Mouse (Mus musculus): ENCODE measurements around the gene Uchl3. TPM values are rescaled to one million over a fixed set of nuclear protein-coding genes. Genes with fewer than 3 reads are reported as not detected.
A peak's percentile ranks its signal among the peaks of the same experiment; 100 is the strongest.

Gene Uchl3
- polyA plus RNA-seq (2012; rRNA removed), result 19.4 and 33.9 TPM in 2 replicates
- polyA plus RNA-seq (2014; fragmentation: Nextera tagmentation; extraction: Ambion mirVana), result 73.0 and 80.6 TPM in 2 replicates

DNA sequence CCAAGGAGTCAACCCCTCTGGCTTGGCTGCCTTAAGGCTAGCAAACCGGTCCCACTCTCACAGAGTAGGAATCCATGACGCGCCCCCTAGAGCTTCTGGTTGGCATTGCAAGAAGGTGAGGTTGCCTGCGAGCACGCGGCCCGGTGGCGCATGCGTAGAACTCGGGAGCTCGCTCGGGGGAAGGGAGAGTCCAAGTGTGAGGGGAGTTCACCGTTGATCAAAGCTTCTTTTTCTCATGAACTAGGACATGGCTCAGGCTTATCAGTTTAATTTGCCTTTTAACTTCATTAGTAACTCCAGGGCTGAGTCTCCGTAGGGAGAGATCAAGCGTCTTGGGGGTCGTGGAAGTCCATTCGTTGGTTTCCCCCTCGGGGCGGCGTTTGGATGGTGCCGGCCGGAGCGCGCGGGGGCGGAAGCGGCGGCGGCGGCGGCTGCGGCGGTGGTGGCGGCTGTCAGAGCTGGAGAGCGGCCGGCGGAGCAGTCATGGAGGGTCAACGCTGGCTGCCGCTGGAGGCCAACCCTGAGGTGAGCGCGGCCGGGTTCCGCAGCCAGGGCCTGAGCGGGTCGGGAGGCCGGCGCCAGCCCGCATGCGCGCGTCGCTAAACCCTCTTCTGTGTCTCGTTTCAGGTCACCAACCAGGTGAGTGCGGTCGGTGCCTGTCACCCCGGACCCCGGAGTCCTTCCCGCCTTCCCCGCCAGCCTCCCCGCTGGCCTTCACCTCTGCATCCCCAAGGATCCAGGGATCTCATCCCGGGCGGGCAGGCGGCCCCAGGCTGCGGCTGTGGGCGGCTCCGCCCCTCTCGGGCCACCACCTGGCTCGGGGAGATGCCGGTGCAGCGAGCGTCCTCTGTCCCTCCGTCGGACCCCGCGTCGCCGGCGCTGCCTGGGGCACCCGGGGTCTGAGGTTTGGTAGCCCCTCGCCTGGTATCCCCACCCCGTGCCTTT lies at the start of gene Uchl3:
Uchl3 (plus strand) TSS at position 387 of the 945 bp plus-strand sequence.
- WGBS (ENCODE audit: insufficient replicate concordance), result under 1% methylated on average over 74 of the region's 81 CpGs
- Histone ChIP-seq H3K9ac (replicated peaks) (peak within 1 kb of the TSS; percentile 82), H3K4me1 (replicated peaks; ENCODE audit: control insufficient read depth in 2 of 2, insufficient read depth in 2 of 2, low read length in 1 of 2) (peaks cover 5 to 6% of the 10 kb centered on the region in 2 experiments; a peak in 2 of 4 replicates), H3K4me3 (ENCODE audit: insufficient read depth in 1 of 2, low read depth in 2 of 2, low read length in 2 of 2) (peak within 1 kb of the TSS; percentile 82 to 90), H3K36me3 (replicated peaks; ENCODE audit: control insufficient read depth, insufficient read depth, low read depth) (no peaks in the 10 kb centered on the region), H3K9me3 (ENCODE audit: control insufficient read depth, low read length) (no peaks in the 10 kb centered on the region), H3K27ac (no peak within 1 kb of the TSS), H3K4me2 (ENCODE audit: low read depth) (peak within 1 kb of the TSS; percentile 91), H3K27me3 (ENCODE audit: control insufficient read depth, insufficient read depth, low read length) (no peaks in the 10 kb centered on the region; the same call in 1 of the 2 replicates)
- DNase-seq (ENCODE audit: low read depth in 3 of 3, low spot score in 3 of 3) (peak; percentile 82 to 87 (median 84)), ATAC-seq (ENCODE audit: insufficient read depth) (peak; percentile 92)
- peak; percentile 99 for TF ChIP-seq CTCF (IDR thresholded peaks at IDR 0.05; ENCODE audit: low read depth)
- TF ChIP-seq EP300 (IDR thresholded peaks at IDR 0.05; ENCODE audit: low read depth), result no peak

DNA sequence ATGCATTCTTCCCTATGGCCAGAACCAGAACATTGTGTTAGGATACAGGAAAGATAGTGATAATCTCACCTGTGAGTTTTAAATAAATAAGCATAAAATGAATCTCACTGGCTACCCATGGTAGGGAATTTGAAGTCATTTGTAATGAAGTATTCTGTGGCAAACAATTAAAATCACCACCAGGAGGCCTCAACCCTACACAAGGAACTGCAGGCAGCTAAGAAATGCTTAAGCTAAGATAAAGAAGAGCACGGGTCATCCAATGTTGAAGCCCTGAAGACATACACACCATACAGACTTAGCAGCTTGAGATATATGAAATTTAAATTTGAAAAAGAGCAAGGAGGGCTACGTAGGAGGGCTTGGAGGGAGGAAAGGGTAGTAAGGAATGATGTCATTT lies 47.9 kb upstream of the Uchl3 start:
- Histone ChIP-seq H3K4me3 (ENCODE audit: insufficient read depth in 1 of 2, low read depth in 2 of 2, low read length in 2 of 2) (no peak overlapping the region), H3K27ac (no peak overlapping the region), H3K9ac (replicated peaks) (no peak overlapping the region), H3K4me1 (replicated peaks; ENCODE audit: control insufficient read depth in 2 of 2, insufficient read depth in 2 of 2, low read length in 1 of 2) (no peaks in the 10 kb centered on the region), H3K27me3 (ENCODE audit: control insufficient read depth, insufficient read depth, low read length) (peaks cover 15% of the 10 kb centered on the region), H3K36me3 (replicated peaks; ENCODE audit: control insufficient read depth, insufficient read depth, low read depth) (no peaks in the 10 kb centered on the region), H3K4me2 (ENCODE audit: low read depth) (no peak overlapping the region), H3K9me3 (ENCODE audit: control insufficient read depth, low read length) (no peaks in the 10 kb centered on the region)
- TF ChIP-seq CTCF (IDR thresholded peaks at IDR 0.05; ENCODE audit: low read depth) (peak; percentile 13; the same call in 1 of the 2 replicates), EP300 (IDR thresholded peaks at IDR 0.05; ENCODE audit: low read depth) (no peak)
- ATAC-seq (ENCODE audit: insufficient read depth), result no peak
- 38% methylated on average over 2 of the region's 2 CpGs for WGBS (ENCODE audit: insufficient replicate concordance)
- no peak for DNase-seq (ENCODE audit: low read depth in 3 of 3, low spot score in 3 of 3)

DNA sequence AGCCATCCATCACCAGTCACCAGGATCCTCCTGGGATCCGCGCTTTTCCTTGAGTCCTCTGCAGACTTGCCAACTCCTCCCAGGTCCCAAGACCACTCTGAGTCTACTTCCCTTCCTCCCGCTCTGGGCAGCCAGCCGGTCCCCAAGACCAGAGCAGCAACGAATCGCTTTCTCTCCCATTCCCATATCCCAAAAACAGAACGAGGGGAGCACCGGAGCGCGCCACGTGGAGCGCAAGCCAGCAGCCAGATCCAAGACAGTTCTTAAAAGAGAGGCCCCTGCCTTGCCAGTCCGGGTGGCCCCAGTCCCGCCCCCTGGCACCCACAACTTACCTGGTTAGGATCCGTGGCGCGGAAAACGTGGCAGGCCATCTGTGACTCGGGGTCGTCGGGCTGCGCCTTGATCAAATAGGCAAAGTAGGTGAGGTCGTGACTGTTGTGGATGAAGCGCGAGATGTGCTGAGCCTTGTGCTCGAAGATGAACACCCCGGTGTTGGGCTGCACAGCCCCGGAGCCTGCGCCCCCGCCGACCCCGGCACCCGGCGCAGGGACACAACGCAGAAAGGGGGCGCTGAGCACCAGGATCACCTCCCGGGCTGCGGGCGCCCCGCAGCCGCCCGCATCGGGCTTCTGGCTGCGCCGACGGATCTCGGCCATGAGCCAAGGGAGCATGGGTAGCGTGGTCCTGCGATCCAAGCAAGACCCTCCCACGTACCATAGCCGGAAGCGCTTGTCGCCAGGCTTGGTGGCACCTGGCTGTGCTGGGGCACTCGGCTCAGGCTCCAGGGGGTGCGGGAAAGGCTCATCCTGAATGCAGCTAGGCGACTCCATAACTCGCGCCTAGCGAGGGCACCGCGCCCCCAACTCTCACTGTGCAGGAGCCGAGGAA lies 45.9 kb upstream of the Uchl3 start:
- Histone ChIP-seq H3K4me3 (ENCODE audit: insufficient read depth in 1 of 2, low read depth in 2 of 2, low read length in 2 of 2) (peak overlapping the region; percentile 53 to 55), H3K9me3 (ENCODE audit: control insufficient read depth, low read length) (no peaks in the 10 kb centered on the region), H3K9ac (replicated peaks) (no peak overlapping the region), H3K27ac (no peak overlapping the region), H3K36me3 (replicated peaks; ENCODE audit: control insufficient read depth, insufficient read depth, low read depth) (no peaks in the 10 kb centered on the region), H3K27me3 (ENCODE audit: control insufficient read depth, insufficient read depth, low read length) (peaks cover 15% of the 10 kb centered on the region), H3K4me1 (replicated peaks; ENCODE audit: control insufficient read depth in 2 of 2, insufficient read depth in 2 of 2, low read length in 1 of 2) (no peaks in the 10 kb centered on the region), H3K4me2 (ENCODE audit: low read depth) (peak overlapping the region; percentile 67)
- under 1% methylated on average over 62 of the region's 62 CpGs for WGBS (ENCODE audit: insufficient replicate concordance)
- no peak for ATAC-seq (ENCODE audit: insufficient read depth)
- TF ChIP-seq CTCF (IDR thresholded peaks at IDR 0.05; ENCODE audit: low read depth), result no peak
- TF ChIP-seq EP300 (IDR thresholded peaks at IDR 0.05; ENCODE audit: low read depth), result no peak
- DNase-seq (ENCODE audit: low read depth in 3 of 3, low spot score in 3 of 3), result no peak

DNA sequence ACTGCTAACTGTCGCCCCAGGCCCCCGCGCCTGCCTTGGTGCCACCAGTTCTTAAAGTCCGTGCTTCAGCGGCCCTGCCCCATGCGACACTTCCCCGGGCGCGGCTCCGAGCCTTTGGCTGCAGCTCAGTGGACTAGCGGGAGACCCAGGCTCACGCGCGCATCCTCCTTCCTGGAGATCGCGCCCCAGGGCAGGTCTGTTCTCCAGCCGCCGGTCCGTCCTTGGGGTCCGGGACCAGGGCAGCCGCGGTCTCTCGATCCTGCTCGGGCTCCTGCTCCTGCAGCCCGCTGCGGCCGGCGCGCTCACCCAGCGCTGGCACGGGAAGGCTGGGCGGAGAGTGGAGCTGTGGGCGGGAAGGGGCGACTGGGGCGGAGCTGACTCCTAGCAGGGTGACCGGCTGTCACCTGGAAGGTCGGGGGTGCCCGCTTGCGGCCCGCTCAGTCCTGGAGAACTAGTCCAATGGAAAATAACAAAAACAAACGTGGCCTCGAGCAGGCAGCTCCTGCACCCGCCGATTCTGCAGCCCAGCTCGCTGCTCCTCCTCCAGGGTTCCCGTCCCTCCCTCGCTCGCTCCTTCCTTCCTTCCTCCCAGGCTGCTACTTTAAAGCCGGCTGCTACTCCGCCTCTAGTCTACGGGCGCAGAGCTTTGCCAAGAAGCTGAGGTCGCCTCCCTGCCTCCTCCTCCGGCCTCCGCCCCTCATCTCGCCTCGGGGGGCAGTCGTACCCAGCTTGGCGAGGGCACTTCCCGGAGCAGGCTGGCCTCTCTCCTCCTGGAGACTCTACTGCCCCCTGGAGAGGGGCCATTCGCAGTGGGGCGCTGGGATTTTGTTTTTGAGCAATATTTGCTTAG lies 45.0 kb upstream of the Uchl3 start, which contains the start of gene Tbc1d4:
Tbc1d4 (minus strand) TSS at position 673 of the 850 bp plus-strand sequence.
- TF ChIP-seq EP300 (IDR thresholded peaks at IDR 0.05; ENCODE audit: low read depth) (no peak), CTCF (IDR thresholded peaks at IDR 0.05; ENCODE audit: low read depth) (peak; percentile 67)
- Histone ChIP-seq H3K9me3 (ENCODE audit: control insufficient read depth, low read length) (no peaks in the 10 kb centered on the region), H3K4me1 (replicated peaks; ENCODE audit: control insufficient read depth in 2 of 2, insufficient read depth in 2 of 2, low read length in 1 of 2) (no peaks in the 10 kb centered on the region), H3K4me3 (ENCODE audit: insufficient read depth in 1 of 2, low read depth in 2 of 2, low read length in 2 of 2) (peak within 1 kb of the TSS; percentile 53 to 55), H3K4me2 (ENCODE audit: low read depth) (peak within 1 kb of the TSS; percentile 67), H3K27ac (no peak within 1 kb of the TSS), H3K9ac (replicated peaks) (no peak within 1 kb of the TSS), H3K36me3 (replicated peaks; ENCODE audit: control insufficient read depth, insufficient read depth, low read depth) (no peaks in the 10 kb centered on the region), H3K27me3 (ENCODE audit: control insufficient read depth, insufficient read depth, low read length) (peaks cover 15% of the 10 kb centered on the region)
- DNase-seq (ENCODE audit: low read depth in 3 of 3, low spot score in 3 of 3) (peak; percentile 7 to 31 (median 12)), ATAC-seq (ENCODE audit: insufficient read depth) (peak; percentile 72)
- WGBS (ENCODE audit: insufficient replicate concordance), result under 1% methylated on average over 60 of the region's 62 CpGs
